Mouse (Mus musculus) thymus, adult 2 months (tissue): ENCODE data around the gene Abcb10.

Source experiments
- CTCF ChIP-seq: fragments of 200-500 bp; IDR thresholded peaks from 2 replicates; pipeline ENCODE4 v1.5.1; 2012; ENCODE audit warnings: mild to moderate bottlenecking, control low read depth, low read length, moderate library complexity, borderline replicate concordance; ENCODE audit not compliant: control insufficient read depth, poor library complexity, insufficient read depth; ENCODE audit errors: extremely low read depth
- POLR2A ChIP-seq: fragments of 200-500 bp; IDR thresholded peaks from 2 replicates; pipeline ENCODE4 v1.6.1; 2012; ENCODE audit warnings: mild to moderate bottlenecking, low read length, control low read depth, moderate library complexity; ENCODE audit not compliant: control insufficient read depth, poor library complexity, insufficient read depth; ENCODE audit errors: extremely low read depth

GRCm38 (mm10) chr8:123988605-123989038, 5.7 kb upstream of the Abcb10 start:
- no peak for TF ChIP-seq CTCF
- no peak for TF ChIP-seq POLR2A
